Mouse (Mus musculus) heart, postnatal 14 days (tissue): ENCODE data around the gene Nfia. TPM values are rescaled to one million over a fixed set of nuclear protein-coding genes. Genes with fewer than 3 reads are reported as not detected.

Experiments
- DNase-seq, 2 experiments: peaks; one replicate each; pipeline ENCODE4 v3.0.0; 2021 to 2022
- intact Hi-C: fragments of 180-260 bp; cut with DNase I; formaldehyde crosslinking; loops from one replicate; pipeline ENCODE4 v1.15.1; 2025
- total RNA-seq, 2 experiments: library from RNA; stranded (reverse); gene quantifications; 2 replicates each; pipeline ENCODE4 v1.2.3; 2021

Gene Nfia
- total RNA-seq, 2 experiments from 2014 or later = 159 to 170 TPM

DNA sequence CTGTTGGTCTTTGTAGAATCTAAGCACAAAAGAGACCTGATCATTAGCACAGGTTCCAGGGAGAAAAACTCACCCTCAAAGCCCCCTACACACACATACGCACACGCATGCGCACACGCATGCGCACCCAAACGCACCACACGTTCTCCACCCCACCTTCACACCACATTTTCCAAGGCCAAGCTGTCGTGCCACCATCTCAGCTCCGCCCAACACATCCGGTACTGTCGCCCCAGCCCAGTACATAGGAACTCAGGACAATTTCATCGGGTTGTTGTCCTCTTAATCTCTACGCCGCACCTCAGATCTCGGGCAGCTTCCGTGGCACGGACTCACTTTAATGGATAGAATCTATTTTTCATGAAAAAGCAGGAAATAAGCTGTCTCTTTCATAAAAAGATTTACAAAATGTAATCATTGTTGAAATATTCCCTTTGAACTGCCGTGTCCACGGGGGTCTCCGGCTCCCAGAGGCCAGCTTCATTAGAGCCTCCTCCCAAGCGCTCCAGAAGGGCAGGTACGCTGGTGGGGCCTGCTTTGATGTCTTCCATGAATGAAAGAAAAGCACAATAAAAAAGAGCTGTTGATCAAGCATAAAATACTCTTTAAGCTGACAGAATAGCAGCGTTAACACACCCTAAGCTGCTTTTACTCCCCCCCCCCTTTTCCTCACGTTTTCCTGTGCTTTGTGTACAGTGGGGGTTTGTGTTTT, 330.2 kb downstream of the Nfia start:
- intact Hi-C loops = loop anchor here (10.0 kb wide), 1 partner anchor 428 kb away; no protein-coding TSS in a partner anchor
- no peak for DNase-seq

DNA sequence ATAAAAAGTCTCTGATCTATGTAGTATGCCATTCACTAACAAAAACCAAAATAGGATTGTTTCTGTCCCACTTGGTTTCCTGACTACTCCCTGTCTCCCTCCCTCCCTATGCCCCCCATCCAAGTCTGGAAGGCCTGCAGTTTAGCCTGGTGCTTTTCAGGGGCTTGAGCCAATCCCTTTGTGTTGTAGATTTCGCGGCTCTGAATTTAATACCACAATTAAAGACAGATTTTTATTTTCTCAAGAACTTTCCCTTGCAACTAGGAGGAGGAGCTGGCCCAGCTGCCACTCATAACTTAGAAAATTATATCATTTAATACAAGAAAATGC, 330.8 kb downstream of the Nfia start:
- intact Hi-C loops = loop anchor here (10.0 kb wide), 1 partner anchor 429 kb away; no protein-coding TSS in a partner anchor
- DNase-seq = no peak

DNA sequence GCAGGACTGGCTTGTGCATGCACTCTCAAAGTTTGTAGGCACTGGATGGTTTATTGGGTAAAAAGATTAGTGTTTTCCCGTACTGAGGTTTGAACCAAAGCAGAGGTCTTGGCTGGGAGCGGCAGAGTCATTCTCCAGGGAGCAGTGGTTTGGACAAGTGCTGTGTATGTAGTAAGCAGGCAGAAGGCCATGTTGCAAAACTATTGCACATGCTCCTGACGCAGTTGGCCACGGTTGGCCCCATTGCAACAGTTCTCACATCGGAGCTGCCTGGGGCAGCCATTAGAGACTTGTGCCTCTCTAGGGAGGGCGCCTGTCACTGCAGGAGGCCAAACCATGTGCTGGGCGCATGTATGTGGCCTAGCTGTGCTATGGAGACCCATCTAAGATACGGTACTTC, 331.6 kb downstream of the Nfia start:
- intact Hi-C loops = loop anchor here (10.0 kb wide), 1 partner anchor 429 kb away; no protein-coding TSS in a partner anchor

DNA sequence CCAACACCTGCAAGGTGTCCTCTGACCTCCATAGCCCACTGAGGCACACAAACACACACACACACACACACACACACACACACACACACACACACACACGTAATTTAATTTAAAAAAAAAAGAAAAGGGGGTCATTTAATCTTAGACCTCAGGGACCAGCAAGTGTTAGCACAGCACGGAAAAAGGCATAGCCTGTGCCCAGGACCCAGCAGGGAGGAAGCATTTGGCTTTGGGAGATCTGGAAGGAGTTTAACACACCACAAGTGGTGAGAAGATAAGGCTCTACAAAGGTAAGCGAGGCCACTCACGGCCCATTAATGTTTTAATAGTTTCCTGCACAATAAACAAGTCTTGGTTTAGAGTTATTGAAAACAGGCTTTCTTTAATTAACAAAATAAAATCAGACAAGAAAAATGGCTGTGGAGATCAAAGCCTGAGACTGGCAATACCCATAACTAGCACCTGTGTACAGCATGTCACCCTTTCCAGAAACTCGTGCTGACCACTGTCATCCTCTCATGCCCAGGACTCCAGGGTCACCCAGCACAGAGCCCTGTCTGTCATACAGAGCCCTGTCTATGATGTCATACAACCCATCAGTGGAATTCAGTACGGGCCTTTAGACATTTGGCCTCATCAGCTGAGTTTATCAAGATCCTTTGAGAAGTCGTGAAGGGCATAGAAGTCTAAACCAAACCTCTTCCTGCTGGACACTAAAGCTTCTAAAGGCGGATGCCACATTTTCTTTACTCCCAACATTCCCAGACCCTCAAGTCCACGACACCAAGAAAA, 332.6 kb downstream of the Nfia start:
- no peak for DNase-seq
- intact Hi-C loops = loop anchor here (5.0 to 10.0 kb wide), 5 partner anchors 58 to 430 kb away; no protein-coding TSS in a partner anchor

More for the DNA sequence above, 331.6 kb downstream of the Nfia start:
- peak; percentile 73 to 74 for DNase-seq

DNA sequence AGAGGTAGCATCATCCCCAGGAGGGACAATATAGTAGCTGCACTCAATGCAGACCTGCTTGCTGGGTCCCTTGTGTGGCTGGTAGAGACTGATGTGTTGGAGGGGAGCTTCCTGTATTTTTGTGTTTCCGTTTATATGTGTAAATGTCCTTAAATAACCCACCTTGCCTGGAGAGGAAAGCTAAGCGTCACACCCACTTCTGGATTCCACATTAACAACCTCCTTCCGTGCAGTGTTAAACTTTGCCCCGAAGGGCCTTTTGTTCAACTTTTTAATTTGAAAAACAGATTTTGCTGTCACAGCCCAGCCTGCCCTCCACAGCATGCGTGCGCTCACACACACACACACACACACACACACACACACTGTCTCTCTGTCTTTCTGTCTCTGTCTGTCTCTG, 333.4 kb downstream of the Nfia start:
- intact Hi-C loops = loop anchor here (5.0 to 10.0 kb wide), 5 partner anchors 59 to 431 kb away; no protein-coding TSS in a partner anchor
- no peak for DNase-seq

DNA sequence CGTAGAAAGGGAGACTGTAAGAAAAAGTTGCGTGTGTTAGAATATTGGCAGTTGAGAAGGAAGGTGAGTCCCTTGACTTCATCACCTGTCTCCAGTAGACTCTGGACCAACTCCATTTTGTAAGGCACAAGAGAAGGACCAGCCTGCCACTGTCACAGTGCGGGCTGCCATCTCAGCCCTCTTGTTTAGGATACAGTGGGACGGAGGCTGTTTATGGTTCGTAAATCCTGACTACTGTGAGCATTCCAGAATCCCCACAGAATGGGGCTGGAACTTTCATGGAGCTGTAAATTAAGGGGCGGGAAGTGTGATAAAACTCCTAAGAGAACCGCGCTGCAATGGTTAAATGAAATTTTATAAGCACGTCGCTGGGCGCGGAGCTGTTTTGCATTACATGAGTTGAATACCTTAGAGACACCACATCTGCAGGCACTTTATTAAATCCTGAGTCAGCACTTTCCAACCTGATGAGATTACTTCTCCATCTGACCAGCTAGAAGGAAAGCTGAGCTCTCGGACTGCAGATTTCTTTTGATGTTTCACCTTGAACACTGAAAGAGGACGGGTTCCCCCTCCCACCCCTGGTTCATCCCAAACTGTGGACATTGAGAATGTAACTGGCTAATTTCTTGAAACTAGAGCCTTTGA, 334.0 kb downstream of the Nfia start:
- intact Hi-C loops = loop anchor here (5.0 to 10.0 kb wide), 5 partner anchors 59 to 432 kb away; no protein-coding TSS in a partner anchor
- DNase-seq = no peak

DNA sequence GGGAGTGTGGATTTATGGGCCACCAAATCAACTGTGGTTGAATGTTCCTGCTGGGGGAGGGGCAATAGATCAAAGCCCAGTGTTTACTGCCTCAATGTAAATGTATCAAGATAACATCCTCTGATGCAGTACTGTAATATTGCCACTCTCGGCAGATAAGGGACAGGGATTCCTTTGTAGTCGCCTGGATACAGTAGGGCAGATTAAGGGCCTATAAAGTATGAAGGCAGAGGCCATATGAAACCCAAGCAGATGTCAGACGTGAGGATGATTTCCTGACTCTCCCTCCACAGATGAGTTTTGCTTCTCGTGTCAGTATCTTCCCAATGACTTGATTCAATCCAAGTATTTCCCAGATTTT, 334.5 kb downstream of the Nfia start:
- no peak for DNase-seq
- intact Hi-C loops = loop anchor here (5.0 to 10.0 kb wide), 5 partner anchors 60 to 432 kb away; no protein-coding TSS in a partner anchor

DNA sequence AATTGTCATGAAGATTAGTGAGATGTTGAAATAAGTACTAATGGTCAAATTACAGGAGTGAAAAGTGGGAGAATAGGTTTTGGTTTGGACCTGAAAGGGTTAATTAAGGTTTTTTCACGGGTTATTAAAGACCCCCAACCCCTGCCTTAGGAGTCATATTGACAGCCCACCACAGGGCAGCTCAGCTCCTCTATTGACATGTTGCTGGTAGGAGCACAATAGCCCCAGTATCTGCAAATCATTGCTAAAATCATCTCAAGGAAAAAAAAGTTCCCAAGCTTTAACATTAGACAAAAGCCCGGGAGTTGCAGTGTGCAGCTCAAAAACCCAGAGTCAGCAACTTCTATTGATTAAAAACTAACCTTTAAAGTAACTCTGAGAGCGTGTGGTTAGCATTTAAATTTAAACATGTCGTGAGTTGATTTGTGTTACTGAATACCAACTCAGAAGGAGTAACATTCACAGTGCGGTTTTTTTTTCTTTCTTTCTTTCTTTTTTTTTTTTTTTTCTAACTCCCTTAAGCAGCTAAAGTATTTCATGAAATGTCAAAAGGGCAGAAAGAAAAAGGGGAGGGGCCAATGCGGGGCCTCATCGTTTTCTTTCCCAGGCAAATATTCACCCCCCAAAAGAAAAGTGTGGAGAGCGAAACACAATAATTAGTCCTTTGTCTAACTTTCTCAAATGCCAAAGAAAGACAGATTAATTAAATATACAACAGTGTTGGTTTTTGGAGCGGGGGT, 335.6 kb downstream of the Nfia start:
- no peak for DNase-seq
- intact Hi-C loops = loop anchor here (1.0 to 10.0 kb wide), 7 partner anchors 61 to 433 kb away; no protein-coding TSS in a partner anchor

DNA sequence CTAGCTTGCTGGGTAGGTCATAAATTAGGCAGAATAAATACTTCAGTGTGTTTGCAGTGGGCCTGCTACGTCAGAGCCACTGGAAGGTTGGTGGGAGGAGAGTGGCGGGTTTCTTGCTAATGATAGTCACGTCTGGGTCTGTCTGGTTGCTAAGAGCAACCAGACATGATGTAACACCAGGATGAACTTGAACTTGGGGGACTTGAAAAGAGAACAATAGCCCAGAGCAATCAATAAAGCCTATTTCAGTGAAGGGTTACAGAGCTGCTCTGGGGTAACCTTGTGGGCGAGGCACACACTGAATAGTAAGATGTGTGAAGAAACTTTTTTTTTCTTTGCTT, 336.1 kb downstream of the Nfia start:
- no peak for DNase-seq
- intact Hi-C loops = loop anchor here (1.0 to 10.0 kb wide), 7 partner anchors 61 to 434 kb away; no protein-coding TSS in a partner anchor

DNA sequence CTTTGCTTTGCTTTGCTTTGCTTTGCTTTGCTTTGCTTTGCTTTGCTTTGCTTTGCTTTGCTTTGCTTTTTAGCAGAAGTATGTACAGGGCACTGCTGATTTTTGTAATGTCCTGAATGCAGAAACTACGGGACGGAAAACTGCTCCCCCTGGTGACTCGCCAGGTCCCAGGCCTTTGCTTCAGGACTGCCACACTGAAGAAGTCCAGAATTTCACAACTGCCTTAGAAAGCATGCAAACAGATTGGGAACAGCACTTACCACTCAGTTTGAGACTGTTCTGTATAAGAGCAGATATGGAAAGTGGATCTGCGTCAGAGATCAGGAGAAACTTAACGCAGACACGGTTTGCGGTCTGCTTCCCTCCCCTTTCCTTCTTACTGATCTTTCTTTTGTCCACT, 336.5 kb downstream of the Nfia start:
- intact Hi-C loops = loop anchor here (2.0 to 10.0 kb wide), 6 partner anchors 62 to 434 kb away; no protein-coding TSS in a partner anchor
- DNase-seq = peak; percentile 81 to 85

DNA sequence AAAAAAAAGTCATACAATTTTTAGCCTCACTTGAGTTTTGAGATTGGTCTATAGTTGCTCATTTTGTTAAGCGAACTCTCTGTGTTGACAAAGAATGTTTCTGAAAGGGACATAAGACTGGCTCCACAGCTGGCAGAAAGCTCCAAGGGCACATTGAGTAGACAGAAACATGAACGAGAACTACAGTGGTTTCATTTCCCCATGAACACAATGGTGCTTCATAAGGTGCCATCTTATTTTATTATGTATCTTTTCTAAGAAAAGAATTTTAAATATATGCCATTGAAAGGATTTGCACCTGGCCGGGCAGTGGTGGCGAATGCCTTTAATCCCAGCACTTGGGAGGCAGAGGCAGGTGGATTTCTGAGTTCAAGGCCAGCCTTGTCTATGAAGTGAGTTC, 337.4 kb downstream of the Nfia start:
- no peak for DNase-seq
- intact Hi-C loops = loop anchor here (2.0 to 10.0 kb wide), 9 partner anchors 63 to 545 kb away; partner anchors contain the start of gene E130114P18Rik

DNA sequence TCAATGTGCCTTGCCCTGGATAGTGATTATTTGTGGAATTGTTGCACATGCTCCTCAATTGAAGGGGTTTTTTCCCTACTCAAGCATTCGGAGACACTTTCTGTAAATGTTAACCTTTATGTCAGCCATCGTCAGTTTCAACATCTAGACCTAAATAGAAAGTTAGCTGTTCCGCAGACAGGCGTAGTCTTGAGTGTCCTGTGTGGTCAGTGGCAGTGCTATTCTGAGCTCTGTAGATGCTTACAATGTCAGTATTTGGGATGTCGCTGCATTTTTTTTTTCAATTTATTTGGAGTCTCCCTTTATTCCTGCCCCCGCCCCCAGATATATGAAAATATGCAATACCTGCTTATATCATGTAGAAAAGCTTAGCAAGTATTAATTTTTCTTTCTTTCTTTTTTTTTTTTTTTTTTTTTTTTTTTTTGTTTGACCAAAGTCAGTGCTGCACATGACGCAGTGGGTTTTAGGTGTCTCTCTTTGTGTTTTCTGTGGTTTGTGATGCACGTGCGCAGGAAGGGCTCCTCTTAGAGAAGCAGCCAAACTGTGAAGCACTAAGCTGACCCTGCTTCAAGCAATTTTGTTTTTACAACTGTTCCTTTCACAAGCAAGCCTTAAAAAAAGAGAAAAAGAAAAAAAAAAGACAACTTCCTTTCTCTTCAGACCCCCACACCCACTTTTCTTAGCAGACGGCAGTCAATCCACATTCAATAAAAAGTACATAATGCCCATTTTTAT, 340.9 kb downstream of the Nfia start:
- no peak for DNase-seq
- intact Hi-C loops = loop anchor here (5.0 to 10.0 kb wide), 2 partner anchors 139 to 549 kb away; no protein-coding TSS in a partner anchor

DNA sequence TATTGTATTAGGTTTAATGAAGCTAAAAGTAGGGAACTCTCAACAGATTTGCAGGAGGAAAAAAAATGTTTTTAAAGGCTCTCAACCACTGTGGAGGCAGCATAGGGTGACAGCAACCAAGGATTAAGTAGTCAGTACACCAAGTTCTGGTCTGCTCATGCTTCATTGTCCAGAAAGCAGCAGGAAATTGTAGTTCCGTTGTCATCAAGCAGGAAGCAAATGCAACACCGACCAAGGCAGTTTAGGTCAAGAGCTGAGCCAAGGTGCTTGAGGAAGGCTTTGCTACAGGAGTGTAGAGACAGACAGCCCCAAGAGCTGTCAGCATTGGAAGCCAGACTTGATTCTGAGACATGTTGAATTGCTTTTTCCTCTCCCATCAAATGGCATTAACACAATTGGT, 342.4 kb downstream of the Nfia start:
- DNase-seq = no peak
- intact Hi-C loops = loop anchor here (5.0 to 10.0 kb wide), 2 partner anchors 137 to 550 kb away; no protein-coding TSS in a partner anchor

DNA sequence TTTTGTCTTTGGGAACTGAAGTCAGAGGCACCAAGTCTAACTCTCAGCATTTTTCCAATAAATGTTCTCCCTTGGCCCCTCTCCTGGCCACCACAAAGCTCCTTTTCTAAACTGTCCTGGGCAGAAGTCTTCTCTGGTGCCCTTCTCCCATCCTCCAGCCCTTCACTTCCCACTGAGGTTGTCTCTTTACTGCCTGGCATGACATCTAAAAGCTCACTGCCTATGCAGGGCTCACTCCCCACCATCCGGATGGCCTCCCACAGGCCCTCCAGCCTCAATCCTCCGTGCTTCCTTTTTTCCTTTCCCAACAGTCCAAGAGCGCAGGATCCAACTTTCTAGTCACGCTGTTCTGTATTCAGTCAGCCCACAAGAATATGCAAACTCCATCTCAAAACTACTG, 342.9 kb downstream of the Nfia start:
- intact Hi-C loops = loop anchor here (10.0 kb wide), 1 partner anchor 551 kb away; no protein-coding TSS in a partner anchor
- no peak for DNase-seq

DNA sequence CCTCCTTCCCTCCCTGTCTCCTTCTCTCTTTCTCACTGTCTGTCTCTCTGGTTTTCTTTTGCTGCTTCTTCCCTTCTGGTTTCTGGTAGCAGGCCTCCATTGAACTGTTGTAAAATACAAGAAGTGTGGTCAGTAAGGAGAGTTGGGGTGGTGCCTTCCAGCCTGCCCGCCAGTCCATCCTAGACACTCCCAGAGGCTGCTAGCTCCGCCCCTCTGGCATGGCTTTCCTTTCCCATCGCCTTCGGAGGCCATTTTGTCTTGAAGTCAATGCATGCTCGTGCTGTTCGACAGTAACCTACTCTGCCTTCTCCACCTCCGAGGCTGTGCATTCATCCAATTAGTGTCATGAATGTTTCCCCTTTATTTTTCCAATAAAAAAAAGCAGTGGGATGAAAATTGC, 343.5 kb downstream of the Nfia start:
- no peak for DNase-seq
- intact Hi-C loops = loop anchor here (10.0 kb wide), 1 partner anchor 551 kb away; no protein-coding TSS in a partner anchor

DNA sequence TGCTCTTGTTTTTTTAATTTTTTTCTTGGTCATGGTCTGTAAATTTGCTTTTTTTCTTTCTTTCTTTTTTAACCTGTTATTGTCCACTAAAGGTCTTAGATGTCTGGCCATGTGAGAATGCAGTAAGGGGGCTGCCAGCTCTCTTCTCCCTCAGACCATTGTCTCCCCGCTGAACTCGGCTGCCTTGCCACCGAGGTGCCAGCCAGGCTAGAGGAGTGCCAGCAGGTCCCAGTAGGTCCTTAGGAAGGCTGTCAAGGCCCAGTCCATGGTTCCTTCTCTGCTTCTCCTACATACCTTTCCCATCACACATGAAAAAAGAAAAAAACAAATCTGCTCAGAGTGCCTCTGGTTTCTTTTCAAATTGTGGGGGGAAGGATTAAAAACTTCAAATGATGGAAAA, 345.6 kb downstream of the Nfia start:
- DNase-seq = no peak
- intact Hi-C loops = loop anchor here (10.0 kb wide), 1 partner anchor 553 kb away; no protein-coding TSS in a partner anchor

DNA sequence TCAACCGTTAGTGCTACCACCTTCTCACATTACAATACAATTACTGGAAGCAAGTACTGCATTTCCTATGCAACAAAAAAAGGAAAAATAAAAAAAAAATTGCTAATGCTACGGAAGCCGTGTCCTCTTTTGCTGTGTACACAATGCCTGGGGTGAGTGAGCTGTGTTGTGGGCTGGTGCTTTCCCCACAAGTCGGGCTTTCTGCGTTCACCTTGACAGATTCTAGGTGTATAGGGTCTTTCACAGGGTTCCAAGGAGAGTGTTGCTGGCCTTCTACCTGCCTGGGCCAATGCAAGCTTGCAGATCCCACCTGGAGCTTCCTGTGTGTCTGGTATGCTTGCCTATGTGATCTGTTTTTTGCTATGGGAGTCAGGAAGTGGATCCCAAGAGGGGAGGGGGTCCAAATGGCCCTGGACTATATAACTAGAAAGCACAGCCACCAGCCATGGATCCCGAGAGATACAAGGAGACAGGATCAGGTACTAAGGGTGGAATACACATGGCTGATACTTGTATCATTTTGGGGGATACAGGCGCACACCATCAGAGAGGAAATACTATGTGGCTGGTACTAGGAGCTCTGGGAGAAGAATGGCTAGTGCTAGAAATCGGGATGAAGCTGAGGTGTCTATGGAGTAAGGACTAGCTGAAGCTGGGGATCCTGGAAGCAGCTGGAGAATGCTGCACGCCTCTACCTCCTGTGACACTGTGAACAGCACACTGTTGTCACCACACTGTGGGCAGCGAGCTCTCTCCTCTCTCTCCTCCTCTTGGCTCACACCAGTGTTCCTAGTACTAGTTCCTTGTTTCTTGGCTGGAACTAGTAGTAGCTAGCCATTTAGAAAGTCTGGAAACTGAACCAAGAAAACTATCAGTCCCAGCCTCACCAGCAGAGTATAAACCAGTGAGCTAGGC, 346.5 kb downstream of the Nfia start:
- intact Hi-C loops = loop anchor here (10.0 kb wide), 1 partner anchor 554 kb away; no protein-coding TSS in a partner anchor
- DNase-seq = no peak
